Mouse (Mus musculus): ENCODE measurements at regions not wholly inside any gene's neighbourhood (a gene's known extent, or its start where the extent isn't known, plus 50 kb on each side); places are given as distances from the start of the nearest gene placed in this dataset.
A peak's percentile ranks its signal among the peaks of the same experiment; 100 is the strongest.

GRCm38 (mm10) chr2:30676450-30676832 lies 81.6 kb downstream of the Cstad start:
- no peak for DNase-seq (ENCODE audit: low spot score)

- no peak for DNase-seq (ENCODE audit: low spot score)
Measured at GRCm38 (mm10) chr2:30675839-30676238, 81.0 kb downstream of the Cstad start.

GRCm38 (mm10) chr2:30670836-30671586 lies 76.2 kb downstream of the Cstad start:
- no peak for DNase-seq (ENCODE audit: low spot score)

- no peak for DNase-seq (ENCODE audit: low spot score)
Measured at GRCm38 (mm10) chr2:30667468-30667867, 72.6 kb downstream of the Cstad start.

GRCm38 (mm10) chr2:30661147-30661546 lies 66.3 kb downstream of the Cstad start:
- no peak for DNase-seq (ENCODE audit: low spot score)

- no peak for DNase-seq (ENCODE audit: low spot score)
Measured at GRCm38 (mm10) chr2:30660613-30660991, 65.8 kb downstream of the Cstad start.

- DNase-seq (ENCODE audit: low spot score) = no peak
Measured at GRCm38 (mm10) chr2:30659836-30660612, 65.2 kb downstream of the Cstad start.

- DNase-seq (ENCODE audit: low spot score) = peak; percentile 69
Measured at GRCm38 (mm10) chr2:30658844-30659555, 64.2 kb downstream of the Cstad start.

All from ovary, postnatal 10 days (tissue).